In the genomic region with DNA sequence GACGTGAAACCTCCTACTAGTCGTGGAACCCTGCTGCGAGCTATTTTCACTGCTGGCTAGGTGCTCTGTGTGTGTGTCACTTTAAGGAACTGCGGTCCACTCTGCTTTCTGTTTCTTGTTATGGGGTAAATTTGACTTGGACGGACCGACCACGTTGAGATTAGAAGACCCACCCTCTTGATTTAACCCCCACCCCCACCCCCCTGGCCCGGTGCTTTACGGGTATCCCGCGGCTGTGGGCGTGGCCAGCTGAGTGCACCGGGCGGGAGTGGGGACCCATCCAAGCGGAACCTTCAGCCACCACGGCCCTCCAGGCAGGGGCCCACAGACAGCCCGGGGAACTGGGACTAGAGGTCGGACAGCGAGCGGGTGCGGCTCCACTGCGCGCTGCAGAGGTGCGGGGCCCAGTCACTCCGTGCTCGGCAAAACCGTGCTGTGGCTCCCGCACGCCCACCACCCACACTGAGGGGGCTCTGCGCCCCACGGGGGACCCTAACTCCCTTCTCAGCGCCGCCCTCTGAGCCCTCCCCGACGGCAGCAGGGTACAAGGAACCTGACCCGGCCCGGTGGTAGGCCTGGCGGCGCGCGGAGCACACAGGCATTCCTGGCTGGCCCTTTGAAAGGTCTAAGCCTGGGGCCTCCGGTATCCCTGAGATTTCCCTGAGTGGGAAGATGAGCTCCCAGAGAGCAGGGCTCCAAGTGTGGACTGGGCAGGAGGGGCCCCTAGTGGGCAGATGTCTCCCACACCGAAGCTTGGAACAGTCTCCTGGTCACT, we compare ENCODE assay signal across 9 mouse cellular contexts. TPM values are rescaled to one million over a fixed set of nuclear protein-coding genes. Genes with fewer than 3 reads are reported as not detected.
DNase-seq lines count a peak whose midpoint lies in the region; ATAC-seq and TF ChIP-seq lines count a peak whose summit lies in the region.
"Had no signal": no experiment of that assay in that cellular context is flagged by ENCODE, and none has a peak within 500 bp of the region (broad histone marks: within the 10 kb centered on the region; RNA-seq: fewer than 3 reads in every experiment).

No protein-coding gene starts in this region.

- 20% methylated on average over 43 of the region's 43 CpGs for WGBS in thymus, adult 2 months
- WGBS in embryonic facial prominence, embryonic 12.5 days = 10% methylated on average over 43 of the region's 43 CpGs
- WGBS in heart, embryonic 13.5 days = 12% methylated on average over 43 of the region's 43 CpGs
- WGBS in kidney, embryonic 15.5 days = 10% methylated on average over 43 of the region's 43 CpGs
- WGBS in lung, adult 2 months = 10% methylated on average over 43 of the region's 43 CpGs
- WGBS in neural tube, embryonic 13.5 days = 18% methylated on average over 43 of the region's 43 CpGs

- no peaks in the 10 kb centered on the region for H3K36me3 ChIP-seq in thymus, adult 2 months (ENCODE audit: control insufficient read depth, insufficient read depth, low read length)
- no peaks in the 10 kb centered on the region for H3K36me3 ChIP-seq in embryonic facial prominence, embryonic 12.5 days
- H3K36me3 ChIP-seq in heart, embryonic 13.5 days = no peaks in the 10 kb centered on the region
- no peaks in the 10 kb centered on the region for H3K36me3 ChIP-seq in kidney, embryonic 15.5 days
- H3K36me3 ChIP-seq in neural tube, embryonic 13.5 days = no peaks in the 10 kb centered on the region

- TF ChIP-seq CTCF in thymus, adult 2 months (IDR thresholded peaks at IDR 0.05; ENCODE audit: borderline replicate concordance, control insufficient read depth, extremely low read depth, insufficient read depth, low read length, poor library complexity) = no peak
- TF ChIP-seq CTCF in lung, adult 2 months (IDR thresholded peaks at IDR 0.05; ENCODE audit: insufficient read depth, low read length) = no peak

- ATAC-seq in embryonic facial prominence, embryonic 12.5 days (ENCODE audit: insufficient number of reproducible peaks, insufficient read depth, low FRiP score, low TSS enrichment) = peak; percentile 55
- peak; percentile 56 for ATAC-seq in heart, embryonic 13.5 days (ENCODE audit: extremely low read depth, insufficient number of reproducible peaks, low FRiP score, low TSS enrichment)
- peak; percentile 75 for ATAC-seq in kidney, embryonic 15.5 days (replicated peaks; ENCODE audit: low FRiP score)
- peak; percentile 22 for ATAC-seq in neural tube, embryonic 13.5 days (ENCODE audit: low read depth)
- ATAC-seq: Patski had no signal

- no peak overlapping the region for H3K27ac ChIP-seq in thymus, adult 2 months (ENCODE audit: control insufficient read depth, insufficient read depth, low read length)
- H3K27ac ChIP-seq in embryonic facial prominence, embryonic 12.5 days = peak overlapping the region; percentile 41
- peak overlapping the region; percentile 69; the same call in 1 of the 2 replicates for H3K27ac ChIP-seq in heart, embryonic 13.5 days (replicated peaks)
- peak overlapping the region; percentile 78 for H3K27ac ChIP-seq in kidney, embryonic 15.5 days
- no peak overlapping the region; the same call in 1 of the 2 replicates for H3K27ac ChIP-seq in neural tube, embryonic 13.5 days (replicated peaks)

- H3K9me3 ChIP-seq in embryonic facial prominence, embryonic 12.5 days = no peaks in the 10 kb centered on the region; the same call in 1 of the 2 replicates
- H3K9me3 ChIP-seq in heart, embryonic 13.5 days = 0 out of 2 replicates have a peak, but pooled peaks cover 5% of the 10 kb centered on the region
- H3K9me3 ChIP-seq in kidney, embryonic 15.5 days (replicated peaks) = no peaks in the 10 kb centered on the region
- H3K9me3 ChIP-seq in neural tube, embryonic 13.5 days = no peaks in the 10 kb centered on the region

- H3K4me3 ChIP-seq in thymus, adult 2 months (ENCODE audit: control insufficient read depth, insufficient read depth, low read length) = peak overlapping the region; percentile 26
- H3K4me3 ChIP-seq in embryonic facial prominence, embryonic 12.5 days = peak overlapping the region; percentile 49
- H3K4me3 ChIP-seq in heart, embryonic 13.5 days = peak overlapping the region; percentile 71
- peak overlapping the region; percentile 55 for H3K4me3 ChIP-seq in kidney, embryonic 15.5 days (replicated peaks)
- H3K4me3 ChIP-seq in lung, adult 2 months (replicated peaks; ENCODE audit: extremely low read depth, low read depth, low read length) = peak overlapping the region; percentile 66
- peak overlapping the region; percentile 50 for H3K4me3 ChIP-seq in neural tube, embryonic 13.5 days

- H3K9ac ChIP-seq in embryonic facial prominence, embryonic 12.5 days = peak overlapping the region; percentile 56
- H3K9ac ChIP-seq in heart, embryonic 13.5 days = peak overlapping the region; percentile 91
- H3K9ac ChIP-seq in kidney, embryonic 15.5 days = peak overlapping the region; percentile 59
- H3K9ac ChIP-seq in neural tube, embryonic 13.5 days = peak overlapping the region; percentile 79

- H3K4me2 ChIP-seq in embryonic facial prominence, embryonic 12.5 days (replicated peaks) = peak overlapping the region; percentile 69
- peak overlapping the region; percentile 86 for H3K4me2 ChIP-seq in heart, embryonic 13.5 days
- peak overlapping the region; percentile 86 for H3K4me2 ChIP-seq in kidney, embryonic 15.5 days
- H3K4me2 ChIP-seq in neural tube, embryonic 13.5 days = peak overlapping the region; percentile 70

- no peak for TF ChIP-seq POLR2A in thymus, adult 2 months (IDR thresholded peaks at IDR 0.05; ENCODE audit: control insufficient read depth, extremely low read depth, insufficient read depth, low read length, poor library complexity)
- 0 out of 2 replicates have a peak, but pooled peaks have one; percentile 29 for TF ChIP-seq POLR2A in lung, adult 2 months (IDR thresholded peaks at IDR 0.05; ENCODE audit: borderline replicate concordance, extremely low read depth, low read depth, low read length)

- H3K4me1 ChIP-seq in thymus, adult 2 months (replicated peaks; ENCODE audit: control insufficient read depth, insufficient read depth, low read length) = peaks cover 6% of the 10 kb centered on the region
- H3K4me1 ChIP-seq in embryonic facial prominence, embryonic 12.5 days = no peaks in the 10 kb centered on the region
- peaks cover 20% of the 10 kb centered on the region for H3K4me1 ChIP-seq in heart, embryonic 13.5 days
- H3K4me1 ChIP-seq in kidney, embryonic 15.5 days = peaks cover 12% of the 10 kb centered on the region
- H3K4me1 ChIP-seq in lung, adult 2 months (ENCODE audit: control insufficient read depth, insufficient read depth, low read length) = peaks cover 5% of the 10 kb centered on the region; the same call in 1 of the 2 replicates
- peaks cover 18% of the 10 kb centered on the region for H3K4me1 ChIP-seq in neural tube, embryonic 13.5 days (replicated peaks)

- H3K27me3 ChIP-seq in thymus, adult 2 months (ENCODE audit: control insufficient read depth, insufficient read depth, low read length) = no peaks in the 10 kb centered on the region
- no peaks in the 10 kb centered on the region for H3K27me3 ChIP-seq in embryonic facial prominence, embryonic 12.5 days
- no peaks in the 10 kb centered on the region for H3K27me3 ChIP-seq in heart, embryonic 13.5 days (replicated peaks)
- H3K27me3 ChIP-seq in kidney, embryonic 15.5 days = no peaks in the 10 kb centered on the region
- no peaks in the 10 kb centered on the region for H3K27me3 ChIP-seq in neural tube, embryonic 13.5 days
- H3K27me3 ChIP-seq: Patski had no signal

- DNase-seq in thymus, adult 2 months = peak; percentile 31
- no peak for DNase-seq in thymus, postnatal 10 days (ENCODE audit: low spot score in 2 of 2)
- peak; percentile 68 for DNase-seq in lung, adult 2 months
- DNase-seq in thymus, postnatal 25 days = peak; percentile 24

RNA-seq across cellular contexts. Expression of a gene that starts 54.0 kb away (rescaled TPM):
- polyA plus RNA-seq in thymus, adult 2 months (2012; rRNA removed) = not detected in 2 replicates
- polyA plus RNA-seq in embryonic facial prominence, embryonic 12.5 days (2016; fragmentation: Nextera tagmentation; extraction: Ambion mirVana) = not detected in 2 replicates
- not detected in 2 replicates for polyA plus RNA-seq in heart, embryonic 13.5 days (2015; fragmentation: Nextera tagmentation; extraction: Ambion mirVana)
- not detected in 2 replicates for polyA plus RNA-seq in kidney, embryonic 15.5 days (2015; fragmentation: Nextera tagmentation; extraction: Ambion mirVana)
- not detected in 2 replicates for polyA plus RNA-seq in lung, adult 2 months (2012; rRNA removed)
- not detected in 2 replicates for polyA plus RNA-seq in neural tube, embryonic 13.5 days (2015; fragmentation: Nextera tagmentation; extraction: Ambion mirVana)
- polyA plus RNA-seq: Patski had no signal

Comparison
In these comparisons a context has a peak if more than half of its experiments do, and no peak if none do; other contexts are left out.
1. DNase-seq: peak in thymus, adult 2 months (single experiment), lung, adult 2 months (single experiment) and thymus, postnatal 25 days (single experiment); none in thymus, postnatal 10 days (0 of 2).
2. H3K27ac ChIP-seq: peak in embryonic facial prominence, embryonic 12.5 days (single experiment), heart, embryonic 13.5 days (single experiment) and kidney, embryonic 15.5 days (single experiment); none in thymus, adult 2 months (single experiment) and neural tube, embryonic 13.5 days (single experiment).
3. ATAC-seq: peak in every context shown above with its lines; median percentile 75 in kidney, embryonic 15.5 days; 56 in heart, embryonic 13.5 days; 55 in embryonic facial prominence, embryonic 12.5 days; 22 in neural tube, embryonic 13.5 days.
4. Peak in every context shown above with its lines, with median percentiles within 50 percentile points of each other: H3K4me3 ChIP-seq, H3K4me2 ChIP-seq and H3K9ac ChIP-seq.